Mouse (Mus musculus) hindbrain, postnatal 0 days (tissue): ENCODE results near the gene Tomt. TPM values are rescaled to one million over a fixed set of nuclear protein-coding genes. Genes with fewer than 3 reads are reported as not detected.

Source experiments
- ATAC-seq: fragments of 200-750 bp; cut with Nextera tagmentation; 2 replicates; pipeline ENCODE4 v1.8.0; 2017; ENCODE audit warnings: mild to moderate bottlenecking, moderate TSS enrichment, moderate library complexity
- DNase-seq: peaks from one replicate; pipeline ENCODE4 v3.0.0-alpha.2; 2015; ENCODE audit warnings: low spot score
- H3K27ac ChIP-seq: fragments of 300-500 bp; sonication (generic); 2 replicates; pipeline ENCODE4 v1.5.1; 2014; ENCODE audit warnings: mild to moderate bottlenecking
- H3K27me3 ChIP-seq: fragments of 300-500 bp; sonication (generic); 2 replicates; pipeline ENCODE4 v1.6.1; 2014; ENCODE audit warnings: low read length, mixed read lengths; ENCODE audit not compliant: insufficient read depth
- H3K36me3 ChIP-seq: fragments of 300-500 bp; sonication (generic); 2 replicates; pipeline ENCODE4 v1.6.1; 2014; ENCODE audit warnings: low read length, mixed read lengths; ENCODE audit not compliant: insufficient read depth
- H3K4me1 ChIP-seq: fragments of 300-500 bp; sonication (generic); 2 replicates; pipeline ENCODE4 v1.6.1; 2014; ENCODE audit warnings: antibody characterized with exemption, low read length, mixed read lengths; ENCODE audit not compliant: insufficient read depth
- H3K4me2 ChIP-seq: fragments of 300-500 bp; sonication (generic); 2 replicates; pipeline ENCODE4 v1.6.1; 2014; ENCODE audit warnings: low read depth, mild to moderate bottlenecking, low read length, moderate library complexity, mixed read lengths
- H3K4me3 ChIP-seq: fragments of 300-500 bp; sonication (generic); 2 replicates; pipeline ENCODE4 v1.5.1; 2014; ENCODE audit warnings: low read length
- H3K9ac ChIP-seq: fragments of 300-500 bp; sonication (generic); replicated peaks from 2 replicates; pipeline ENCODE4 v1.6.1; 2014; ENCODE audit warnings: mild to moderate bottlenecking, low read length, moderate library complexity, mixed read lengths
- H3K9me3 ChIP-seq: fragments of 300-500 bp; sonication (generic); 2 replicates; pipeline ENCODE4 v1.6.1; 2016; ENCODE audit warnings: low read length, mixed read lengths
- CTCF ChIP-seq: IDR thresholded peaks from 2 replicates; pipeline ENCODE4 v1.5.1; 2016; ENCODE audit warnings: antibody characterized with exemption, control low read depth, low read depth
- WGBS: fragments of 180-500 bp; shearing (Covaris S2); extraction: QIAGEN DNeasy Blood & Tissue Kit; methylation state at CpG from one replicate; pipeline ENCODE4 v1.1.7; 2014; 5-methylcytosine and 5-hydroxymethylcytosine counted together
- polyA plus RNA-seq: library from polyadenylated mRNA; unstranded; fragments of >200 nt; fragmentation: Nextera tagmentation; extraction: Ambion mirVana; gene quantifications from 2 replicates; pipeline ENCODE4 v1.2.1, GENCODE M21; 2015
- total RNA-seq: library from RNA; depleted of rRNA; stranded (reverse); fragments of >200 nt; gene quantifications from 2 replicates; pipeline ENCODE4 v1.2.3, GENCODE M21; 2014

Tomt gene
- total and polyA plus RNA-seq, 2 experiments from 2014 or later, result 0.49 to 0.52 TPM

DNA sequence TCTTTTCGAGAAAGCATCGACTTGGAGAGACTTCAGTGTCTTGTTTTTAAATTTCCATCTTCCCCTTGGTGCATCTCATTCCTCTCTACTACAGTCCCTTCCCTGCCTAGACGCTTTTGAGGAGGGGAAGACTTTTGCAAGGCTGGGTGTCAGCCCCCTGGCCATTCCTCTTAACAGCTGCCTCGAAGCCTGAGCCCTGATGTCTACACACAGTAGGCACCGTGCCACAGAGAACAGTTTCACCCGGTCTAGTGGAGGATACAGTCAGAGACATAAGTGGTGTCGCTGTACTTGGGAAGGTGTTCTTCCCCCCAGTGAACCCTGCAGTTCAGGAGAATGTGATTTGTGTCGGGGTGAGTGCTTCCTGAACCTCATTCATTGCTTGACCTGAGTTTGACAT lies 537 bp upstream of the Tomt start:
- peak overlapping the region; percentile 78 for H3K4me3 ChIP-seq
- peak overlapping the region; percentile 76 for H3K9ac ChIP-seq
- H3K9me3 ChIP-seq, result no peaks in the 10 kb centered on the region
- peak overlapping the region; percentile 66 for H3K4me2 ChIP-seq
- no peaks in the 10 kb centered on the region for H3K27me3 ChIP-seq
- no peak for DNase-seq
- no peaks in the 10 kb centered on the region; the same call in 1 of the 2 replicates for H3K4me1 ChIP-seq
- peak overlapping the region; percentile 93; the same call in 1 of the 2 replicates for H3K27ac ChIP-seq
- peaks cover 14% of the 10 kb centered on the region for H3K36me3 ChIP-seq
- WGBS, result 74% methylated on average over 8 of the region's 8 CpGs
- ATAC-seq, result no peak
- TF ChIP-seq CTCF, result no peak

DNA sequence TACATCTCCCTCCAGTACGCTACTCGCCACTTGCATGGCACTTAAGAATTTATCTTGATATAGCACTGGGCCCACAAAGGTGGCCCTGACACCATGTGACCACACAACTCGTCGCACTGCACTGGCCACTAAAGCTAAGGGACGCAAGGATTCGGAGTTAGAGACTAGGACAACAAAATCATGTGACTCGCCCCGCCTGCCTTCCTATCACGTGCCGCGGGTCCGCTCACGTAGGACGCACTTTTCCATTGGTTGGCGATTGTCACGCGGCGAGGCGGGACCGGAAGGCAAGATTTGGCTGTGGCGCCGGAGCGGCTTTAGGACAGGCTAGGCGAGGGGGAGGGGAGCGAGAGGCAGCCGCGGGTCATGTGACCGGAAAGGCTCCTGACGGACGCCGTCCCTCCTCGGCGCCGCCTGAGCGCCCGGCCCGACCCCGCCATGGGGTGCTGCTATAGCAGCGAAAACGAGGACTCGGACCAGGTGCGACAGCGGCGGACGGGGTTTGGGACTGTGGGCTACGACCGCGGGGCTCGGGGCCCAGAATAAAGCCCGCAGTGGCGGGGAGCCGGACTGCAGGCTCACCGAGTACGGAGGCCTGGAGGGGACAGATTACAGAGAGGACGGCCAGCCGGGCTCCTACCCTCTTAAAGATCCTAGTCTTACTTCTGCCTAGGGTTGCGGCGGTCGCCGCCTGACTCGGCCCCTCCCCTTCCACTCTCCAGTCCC lies 435 bp downstream of the Tomt start, which contains the start of gene Lamtor1:
Gene Lamtor1, plus strand, starts transcription at position 344 of the 726 bp plus-strand sequence.
- Histone ChIP-seq H3K27ac (peak within 1 kb of the TSS; percentile 93), H3K4me3 (peak within 1 kb of the TSS; percentile 78), H3K9ac (peak within 1 kb of the TSS; percentile 76), H3K9me3 (no peaks in the 10 kb centered on the region), H3K4me2 (peak within 1 kb of the TSS; percentile 66), H3K36me3 (peaks cover 10% of the 10 kb centered on the region), H3K27me3 (no peaks in the 10 kb centered on the region), H3K4me1 (no peaks in the 10 kb centered on the region; the same call in 1 of the 2 replicates)
- DNase-seq, result peak; percentile 100
- ATAC-seq, result peak; percentile 99
- WGBS, result under 1% methylated on average over 59 of the region's 61 CpGs
- TF ChIP-seq CTCF, result peak; percentile 21; the same call in 1 of the 2 replicates

DNA sequence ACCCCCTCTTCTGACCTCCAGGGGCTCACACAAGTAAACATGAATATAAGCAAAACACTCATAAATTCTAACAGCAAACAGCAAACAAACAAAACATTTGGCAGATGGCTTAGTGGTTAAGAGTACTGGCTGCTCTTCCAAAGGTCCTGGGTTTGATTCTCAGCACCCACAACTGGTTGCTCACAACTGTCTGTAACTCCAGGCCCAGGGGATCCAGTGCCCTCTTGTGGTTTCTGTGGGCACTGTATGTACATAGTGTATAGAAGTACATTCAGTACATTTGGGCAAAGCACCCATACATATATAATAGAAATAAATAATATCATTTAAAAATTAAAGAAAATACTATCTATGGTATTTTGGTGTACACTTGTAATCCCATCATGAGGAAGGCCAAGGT lies 3.3 kb downstream of the Tomt start:
- no peak for ATAC-seq
- no peaks in the 10 kb centered on the region for H3K9me3 ChIP-seq
- no peaks in the 10 kb centered on the region; the same call in 1 of the 2 replicates for H3K4me1 ChIP-seq
- DNase-seq, result no peak
- H3K27me3 ChIP-seq, result no peaks in the 10 kb centered on the region
- H3K4me3 ChIP-seq, result no peak overlapping the region
- 0 out of 2 replicates have a peak, but pooled peaks have one; percentile 10 for TF ChIP-seq CTCF
- no peaks in the 10 kb centered on the region for H3K36me3 ChIP-seq
- no peak overlapping the region for H3K4me2 ChIP-seq
- no peak overlapping the region for H3K9ac ChIP-seq
- H3K27ac ChIP-seq, result no peak overlapping the region

- H3K4me2 ChIP-seq, result no peak overlapping the region
- DNase-seq (no peak), ATAC-seq (no peak)
- H3K27me3 ChIP-seq, result no peaks in the 10 kb centered on the region
- TF ChIP-seq CTCF, result no peak
- 92% methylated on average over 10 of the region's 10 CpGs for WGBS
- H3K4me1 ChIP-seq, result no peaks in the 10 kb centered on the region; the same call in 1 of the 2 replicates
- H3K9ac ChIP-seq, result no peak overlapping the region
- no peaks in the 10 kb centered on the region for H3K9me3 ChIP-seq
- H3K4me3 ChIP-seq, result no peak overlapping the region
- H3K36me3 ChIP-seq, result no peaks in the 10 kb centered on the region
- no peak overlapping the region for H3K27ac ChIP-seq
Observed at GRCm38 (mm10) chr7:101901969-101902368, 4.2 kb downstream of the Tomt start.

- 93% methylated on average over 16 of the region's 16 CpGs for WGBS
- Histone ChIP-seq H3K9ac (no peak overlapping the region), H3K9me3 (no peaks in the 10 kb centered on the region), H3K4me3 (no peak overlapping the region), H3K36me3 (no peaks in the 10 kb centered on the region), H3K27ac (no peak overlapping the region), H3K4me2 (no peak overlapping the region), H3K27me3 (no peaks in the 10 kb centered on the region), H3K4me1 (no peaks in the 10 kb centered on the region; the same call in 1 of the 2 replicates)
- no peak for TF ChIP-seq CTCF
- DNase-seq (no peak), ATAC-seq (no peak)
Observed at GRCm38 (mm10) chr7:101900331-101901097, 5.6 kb downstream of the Tomt start.

DNA sequence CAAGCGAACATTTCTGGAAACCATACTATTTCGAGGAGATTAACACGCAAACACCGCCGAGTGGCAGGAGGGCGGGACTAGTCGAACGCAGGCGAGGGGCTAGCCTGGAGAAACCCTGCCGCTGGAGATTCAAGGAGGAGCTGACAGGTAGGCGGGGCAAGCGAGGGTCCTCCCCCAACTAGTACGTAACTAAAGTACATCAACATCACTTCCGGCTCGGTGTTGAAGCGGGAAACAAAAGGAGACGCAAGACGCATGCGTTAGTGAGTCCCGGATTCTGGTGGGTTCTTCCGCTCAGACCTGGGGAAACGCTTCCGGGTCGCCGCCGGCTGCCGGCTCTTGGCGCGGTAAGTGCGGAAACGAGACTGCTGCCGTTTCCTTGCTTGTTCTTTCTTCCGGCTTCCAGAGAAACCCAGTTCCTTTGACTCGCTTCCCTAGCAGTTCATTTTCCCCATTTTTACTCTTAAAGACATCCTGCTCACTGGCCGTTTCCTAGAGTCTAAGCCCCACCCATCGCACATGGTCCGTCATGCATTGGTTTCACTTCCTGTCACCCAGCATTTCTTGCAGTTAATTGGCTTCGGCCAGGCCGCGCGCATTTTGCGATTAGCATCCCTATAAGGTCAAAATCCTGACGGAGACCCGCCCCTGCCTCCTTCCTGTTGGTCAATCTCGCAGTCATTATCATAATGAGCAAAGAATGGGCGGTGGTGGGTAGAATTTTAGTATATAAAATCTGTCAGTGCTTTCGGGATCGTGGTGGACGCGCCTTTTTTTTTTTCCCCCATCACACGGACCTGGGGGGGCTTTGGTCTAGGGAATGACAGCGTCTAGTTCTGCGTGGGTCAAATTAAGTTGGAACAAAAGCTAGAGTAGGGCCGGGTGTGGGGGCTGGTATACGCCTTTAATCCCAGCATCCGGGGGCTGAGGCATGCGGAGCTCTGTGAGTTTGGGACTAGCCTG lies 9.8 kb downstream of the Tomt start:
- Histone ChIP-seq H3K9ac (peak overlapping the region; percentile 57), H3K4me3 (peak overlapping the region; percentile 56), H3K4me1 (no peaks in the 10 kb centered on the region), H3K27ac (peak overlapping the region; percentile 92), H3K9me3 (no peaks in the 10 kb centered on the region), H3K36me3 (no peaks in the 10 kb centered on the region), H3K27me3 (no peaks in the 10 kb centered on the region), H3K4me2 (peak overlapping the region; percentile 61)
- no peak for TF ChIP-seq CTCF
- ATAC-seq, result peak; percentile 98
- WGBS, result under 1% methylated on average over 57 of the region's 57 CpGs
- peak; percentile 99 for DNase-seq
